Mouse (Mus musculus): Measurements from ENCODE around the gene Ush1g.
A peak's percentile ranks its signal among the peaks of the same experiment; 100 is the strongest.

The Ush1g gene

DNA sequence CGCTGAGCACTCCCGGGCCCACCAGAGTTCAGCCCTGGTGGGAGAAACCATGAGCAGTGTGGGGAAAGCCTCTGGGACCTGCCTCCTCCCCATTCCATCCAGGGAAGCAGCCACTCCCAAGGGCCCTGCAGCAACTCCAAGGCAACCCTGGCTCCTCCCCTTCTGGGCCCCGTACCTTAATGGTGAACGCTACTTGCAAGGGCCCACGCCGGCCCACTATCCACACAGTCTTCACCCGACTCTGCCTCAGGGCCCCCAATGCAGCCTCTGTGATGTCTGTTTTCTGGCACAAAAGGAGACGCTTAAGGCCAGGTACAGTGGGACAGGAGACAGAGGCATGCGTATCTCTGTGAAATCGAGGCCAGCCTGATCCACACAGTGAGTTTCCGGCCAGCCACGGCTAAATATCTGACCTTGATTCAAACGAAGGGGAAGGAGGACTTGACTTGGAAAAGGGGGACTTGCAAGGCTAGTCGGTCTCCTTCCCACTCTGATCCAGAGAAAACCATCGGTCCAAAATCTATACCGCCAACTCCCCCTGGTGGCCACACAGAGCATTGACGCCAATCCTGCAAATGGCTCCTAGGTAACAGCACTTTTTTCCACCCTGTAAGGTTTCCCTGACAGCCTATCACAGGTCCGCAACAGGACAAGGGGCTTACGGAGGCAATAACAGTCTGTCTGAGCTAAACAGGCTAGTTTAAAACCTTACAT is 51.5 kb downstream of the Ush1g start:
- DNase-seq (ENCODE audit: inconsistent ontology term): peak; percentile 66

DNA sequence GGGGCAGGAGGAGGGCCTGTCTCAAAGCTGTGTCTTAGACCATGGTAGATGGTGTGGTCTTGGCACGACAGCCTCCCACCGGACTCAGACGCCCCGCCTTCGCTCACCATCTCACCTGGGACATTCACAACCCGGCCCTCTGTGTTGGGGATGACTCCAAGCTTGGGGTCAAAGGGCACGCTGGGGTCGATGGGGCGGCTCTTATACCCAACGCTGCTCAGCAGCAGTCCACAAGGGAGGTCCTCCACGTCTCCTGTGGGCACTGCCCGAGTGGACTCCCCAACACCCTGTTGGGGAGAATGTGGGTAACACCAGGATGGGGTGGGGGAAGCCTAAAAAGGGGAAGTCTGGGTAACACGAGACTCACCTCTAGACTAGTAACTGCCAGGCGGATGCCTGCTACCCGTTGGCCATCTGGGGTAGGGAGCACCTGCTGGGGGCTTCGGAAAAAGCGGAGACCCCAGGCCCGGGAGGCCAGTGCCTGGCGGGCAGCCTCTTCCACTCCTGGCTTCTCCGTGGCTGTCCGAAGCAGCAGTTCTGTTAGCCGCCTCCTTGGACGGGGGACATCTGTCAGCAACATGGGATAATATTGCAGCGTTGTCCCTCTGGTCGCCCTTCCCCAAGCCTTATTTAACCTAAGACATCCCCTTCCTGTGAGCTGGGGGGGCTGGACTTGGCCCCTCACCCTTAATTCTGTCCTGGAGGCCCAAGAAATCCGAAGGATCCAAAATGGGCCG is 52.3 kb downstream of the Ush1g start:
- DNase-seq (ENCODE audit: inconsistent ontology term): no peak

DNA sequence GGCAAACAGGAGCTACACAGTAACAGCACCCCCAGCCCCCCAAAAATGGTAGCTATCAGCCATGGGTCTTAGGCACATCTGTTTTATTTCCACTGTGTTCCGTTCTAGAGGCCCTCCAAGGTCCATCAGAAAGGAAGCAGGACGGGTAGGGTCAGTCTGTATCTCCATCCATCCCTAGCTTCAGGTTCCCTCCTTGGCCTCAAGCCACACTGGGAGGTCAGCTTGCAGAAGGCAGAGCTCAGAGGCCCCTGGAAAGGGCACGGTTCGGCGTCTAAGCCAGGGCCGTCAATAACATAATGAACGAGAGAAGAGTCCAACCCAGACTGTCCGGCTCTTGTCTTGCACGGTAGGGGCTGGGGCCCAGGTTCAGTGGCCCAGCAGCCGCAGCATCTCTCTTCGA is 53.9 kb downstream of the Ush1g start:
- no peak for DNase-seq (ENCODE audit: inconsistent ontology term)

DNA sequence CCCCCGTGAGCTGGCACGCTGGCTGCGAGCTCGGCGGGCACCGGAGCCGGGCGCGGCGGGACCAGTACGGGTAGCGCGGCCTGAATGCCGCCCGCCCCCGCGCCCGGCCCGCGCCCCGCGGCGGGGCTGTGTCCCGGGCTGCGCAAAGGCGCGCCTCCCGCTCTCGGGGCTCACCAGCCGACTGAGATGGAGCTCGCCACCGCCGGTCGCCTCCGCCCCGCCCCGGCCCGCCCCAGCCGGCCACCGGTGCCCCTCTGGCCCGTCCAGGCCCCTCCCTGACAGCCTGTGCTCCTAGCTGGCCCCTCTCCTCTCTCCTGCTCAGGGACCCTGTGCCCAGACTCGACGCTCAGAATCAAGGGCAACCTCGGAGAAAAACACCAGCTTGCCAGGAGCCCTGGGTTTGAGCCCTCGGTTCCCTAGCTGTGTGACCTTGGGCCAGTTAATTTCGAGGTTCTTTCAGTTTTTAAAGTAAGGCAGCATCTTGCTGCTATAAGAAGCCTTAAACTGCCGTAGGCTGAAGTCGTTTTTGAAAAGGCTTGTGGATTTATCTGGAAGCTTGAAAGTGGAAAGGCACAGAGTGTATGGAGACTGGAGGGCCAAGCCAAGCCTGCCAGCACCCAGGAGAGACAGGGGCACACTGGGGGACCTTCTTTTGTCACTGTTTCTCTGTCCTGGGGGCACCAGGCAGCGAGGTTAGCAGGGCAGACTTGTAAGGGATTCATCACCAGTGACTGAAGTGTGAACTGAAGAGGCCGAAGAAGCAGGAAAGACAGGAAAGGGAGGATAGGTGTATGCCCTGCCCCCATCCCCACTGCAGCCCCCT is 54.6 kb downstream of the Ush1g start, which contains the start of gene Grin2c:
Gene Grin2c (minus strand): TSS at position 183 of the 823 bp plus-strand sequence.
- no peak for DNase-seq (ENCODE audit: inconsistent ontology term)

DNA sequence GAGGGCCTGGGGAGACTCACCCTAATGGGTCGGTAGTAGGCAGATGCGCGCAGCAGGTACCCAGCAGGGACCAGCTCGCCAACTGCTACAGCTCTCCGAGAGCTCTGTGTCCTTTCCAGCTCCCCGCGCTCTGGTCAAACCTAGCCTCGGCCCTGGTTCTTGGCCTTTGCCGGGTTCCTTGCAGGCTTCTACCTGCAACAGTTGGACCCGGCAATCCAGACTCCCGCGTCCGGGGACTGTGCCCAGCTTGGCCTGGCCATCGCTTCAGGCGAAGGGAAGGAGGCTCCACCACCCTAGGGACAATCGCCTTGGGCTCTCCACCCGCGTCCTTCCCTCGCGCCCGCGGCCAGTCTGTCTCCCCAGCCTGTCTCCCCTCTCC is 55.5 kb downstream of the Ush1g start:
- DNase-seq (ENCODE audit: inconsistent ontology term): no peak

DNA sequence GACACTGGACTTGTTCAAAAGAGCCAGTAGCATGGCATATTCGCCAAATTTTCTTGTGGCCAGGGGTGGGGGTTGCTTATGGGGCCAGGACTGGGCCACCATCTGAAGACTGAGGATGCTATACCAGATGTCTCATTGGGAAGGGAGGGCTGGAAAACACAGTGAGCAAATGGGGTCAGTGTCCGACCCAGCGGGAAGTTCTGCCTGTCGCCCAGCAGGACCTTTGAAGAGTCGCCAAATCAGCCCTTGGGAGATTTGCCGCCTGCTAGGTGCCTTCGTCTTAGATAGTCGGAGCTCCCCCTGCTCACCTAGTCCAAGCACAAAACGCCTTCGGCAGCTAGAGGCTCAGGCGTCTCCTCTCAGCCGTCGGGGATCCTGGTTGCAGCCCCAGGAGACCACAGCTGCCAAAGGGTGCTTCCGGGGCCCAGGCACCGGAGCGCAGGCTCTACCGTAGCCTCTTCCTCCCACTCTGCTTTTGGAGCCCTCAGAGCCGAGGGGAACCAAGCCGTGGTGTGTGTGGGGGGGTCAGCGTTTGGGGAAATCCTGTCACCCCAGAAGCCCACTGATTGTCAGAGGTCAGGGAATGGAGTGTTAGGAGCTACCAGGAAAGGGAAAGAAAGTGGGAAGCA is 56.0 kb downstream of the Ush1g start:
- DNase-seq (ENCODE audit: inconsistent ontology term): no peak

Measured in Muller cell, postnatal 12 days (primary cell).